Mouse (Mus musculus) left cerebral cortex, postnatal 10 days (tissue): ENCODE measurements around the gene Zfp46. TPM values are rescaled to one million over a fixed set of nuclear protein-coding genes. Genes with fewer than 3 reads are reported as not detected.

Experiments
- DNase-seq, 2 experiments: peaks; one replicate each; pipeline ENCODE4 v3.0.0; 2021 to 2022; ENCODE audit warnings: low spot score in 2 of 2, mixed read lengths in 1 of 2; ENCODE audit errors: extremely low spot score in 1 of 2
- intact Hi-C: fragments of 180-260 bp; cut with DNase I; formaldehyde crosslinking; loops from one replicate; pipeline ENCODE4 v1.15.1; 2025
- total RNA-seq, 2 experiments: library from RNA; stranded (reverse); gene quantifications; 2 replicates each; pipeline ENCODE4 v1.2.3; 2021

Gene Zfp46
- total RNA-seq, 2 experiments from 2014 or later: 115 to 116 TPM

- no peak for DNase-seq
- intact Hi-C loops: no loop called here
Measured at GRCm38 (mm10) chr4:136302462-136302861, 18.0 kb downstream of the Zfp46 start.

DNA sequence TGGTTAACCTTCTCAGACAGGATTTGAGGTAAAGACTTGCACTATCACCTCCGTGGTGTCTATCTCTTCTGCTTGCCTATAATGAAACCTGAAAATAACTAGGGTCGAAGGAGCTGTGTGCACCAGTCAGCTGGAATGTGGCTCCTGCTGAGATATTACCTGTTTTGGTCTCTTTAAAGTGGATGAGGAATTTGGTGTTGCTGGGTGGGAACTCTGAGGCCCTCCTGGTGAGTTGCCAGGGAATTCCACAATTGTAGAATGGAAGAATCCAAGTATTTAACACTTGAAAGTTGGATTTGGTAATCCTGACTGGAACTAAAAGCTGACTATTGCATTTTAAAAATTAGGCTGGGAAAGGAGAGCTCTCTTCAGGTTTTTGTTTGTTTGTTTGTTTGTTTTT, 19.7 kb downstream of the Zfp46 start:
- peak in 1 of 2 experiments; percentile 47 for DNase-seq
- intact Hi-C loops: no loop called here

DNA sequence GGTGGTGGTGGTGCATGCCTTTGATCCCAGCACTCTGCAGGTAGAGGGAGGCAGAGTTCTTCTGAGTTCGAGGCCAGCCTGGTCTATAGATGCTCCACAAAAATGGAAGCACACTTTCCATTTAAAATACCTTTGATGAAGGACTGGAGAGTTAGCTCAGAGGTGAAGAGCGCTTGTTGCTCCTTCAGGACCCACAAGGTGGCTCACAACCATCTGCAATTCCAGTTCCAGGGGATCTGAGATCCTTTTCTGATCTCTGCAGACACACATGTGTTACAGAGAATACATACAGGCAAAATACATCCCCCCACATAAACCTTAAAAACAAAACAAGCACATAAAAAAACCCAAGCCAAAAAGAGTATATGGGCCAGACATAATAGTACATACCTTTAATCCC, 23.9 kb downstream of the Zfp46 start:
- intact Hi-C loops: no loop called here
- no peak for DNase-seq

GRCm38 (mm10) chr4:136309780-136310179, 25.3 kb downstream of the Zfp46 start:
- DNase-seq: peak in 1 of 2 experiments; percentile 58
- intact Hi-C loops: loop anchor here (5.0 kb wide), 1 partner anchor 47 kb away; no protein-coding TSS in a partner anchor

DNA sequence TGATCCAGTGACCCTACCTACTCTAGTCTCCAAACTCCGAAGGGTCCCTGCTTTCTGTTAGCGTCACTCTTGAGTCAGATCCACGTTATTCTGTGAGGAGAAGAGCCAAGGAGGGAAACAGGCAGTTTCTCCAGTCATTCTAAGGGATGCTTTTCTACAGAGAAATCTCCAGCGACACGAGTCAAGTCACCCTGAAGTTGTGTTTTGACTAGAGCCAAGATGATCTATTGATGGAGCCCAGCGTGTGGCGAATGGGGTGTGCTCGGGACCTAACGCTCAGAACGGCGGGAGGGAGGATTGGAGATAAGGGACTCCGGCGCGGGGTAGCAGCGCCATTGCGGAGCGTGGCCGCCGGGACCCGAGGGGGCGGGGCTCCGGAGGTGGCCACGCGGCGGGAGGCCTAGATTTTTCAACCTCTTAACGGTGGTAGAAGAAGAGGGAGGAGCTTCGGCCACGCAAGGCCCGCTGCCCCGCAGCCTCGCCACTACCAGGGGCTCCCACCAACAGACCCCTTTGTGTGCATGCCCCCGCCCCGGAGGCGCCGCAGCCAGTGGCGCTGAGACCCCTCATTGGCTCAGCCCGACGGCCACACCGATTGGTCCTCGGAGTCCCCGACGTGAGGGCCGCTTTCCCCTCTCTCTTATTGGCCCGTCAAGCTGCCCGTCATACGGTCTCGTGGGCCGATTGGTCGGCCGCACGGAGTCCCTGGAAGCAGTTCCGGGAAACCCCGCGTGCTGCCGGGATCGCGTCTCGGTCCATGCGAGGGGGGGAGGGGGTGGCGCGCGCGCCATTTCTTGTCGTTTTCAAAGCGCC, 26.0 kb downstream of the Zfp46 start, which contains the start of gene Hnrnpr:
TSS of gene Hnrnpr (plus strand) at position 714 of the 813 bp plus-strand sequence.
- intact Hi-C loops: loop anchor here (5.0 kb wide), 1 partner anchor 48 kb away; no protein-coding TSS in a partner anchor

GRCm38 (mm10) chr4:136311042-136311999, 26.8 kb downstream of the Zfp46 start:
- intact Hi-C loops: loop anchor here (5.0 kb wide), 1 partner anchor 49 kb away; no protein-coding TSS in a partner anchor

More for the DNA sequence above, 26.0 kb downstream of the Zfp46 start, which contains the start of gene Hnrnpr:
- DNase-seq: peak; percentile 99 to 100

DNA sequence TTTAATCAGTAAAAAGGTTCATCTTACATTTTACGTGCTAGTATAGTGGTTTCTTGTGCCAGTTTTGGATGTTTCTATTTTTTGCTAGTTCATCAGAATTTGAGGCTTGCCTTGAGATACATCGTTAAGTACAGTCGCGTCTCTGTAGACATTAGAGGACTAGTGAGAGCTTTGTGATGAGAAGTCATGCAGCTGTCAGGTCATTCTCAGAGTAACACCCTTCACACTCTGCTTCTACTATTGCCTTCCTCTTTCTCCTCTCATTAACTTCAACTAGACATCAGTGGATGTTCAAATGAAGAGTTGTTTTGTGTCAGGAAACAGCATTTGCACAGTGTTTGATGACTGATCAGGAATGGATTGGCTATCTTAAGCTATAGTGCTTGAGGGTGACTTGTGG, 28.1 kb downstream of the Zfp46 start:
- DNase-seq: no peak
- intact Hi-C loops: loop anchor here (5.0 kb wide), 1 partner anchor 50 kb away; no protein-coding TSS in a partner anchor

More at GRCm38 (mm10) chr4:136311042-136311999, 26.8 kb downstream of the Zfp46 start:
- peak in 1 of 2 experiments; percentile 74 for DNase-seq

GRCm38 (mm10) chr4:136317667-136318066, 33.2 kb downstream of the Zfp46 start:
- intact Hi-C loops: no loop called here
- DNase-seq: no peak

DNA sequence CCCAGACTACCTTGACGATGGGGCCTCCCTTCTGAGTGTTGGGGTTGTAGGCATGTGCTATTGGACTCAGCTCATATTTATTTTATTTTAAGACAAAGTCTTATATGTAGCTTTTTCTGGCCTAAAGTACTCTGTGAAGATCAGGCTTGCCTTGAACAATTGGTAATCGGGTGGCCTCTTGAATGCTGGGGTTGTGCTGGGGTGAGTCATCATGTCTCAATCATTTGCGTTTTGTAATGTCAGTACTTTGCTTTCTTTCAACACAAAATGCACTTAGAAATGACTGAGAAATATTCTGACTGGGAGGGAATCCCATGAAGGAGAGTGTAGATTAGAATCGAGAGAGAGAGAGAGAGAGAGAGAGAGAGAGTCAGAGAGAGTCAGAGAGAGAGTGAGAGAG, 35.5 kb downstream of the Zfp46 start:
- intact Hi-C loops: no loop called here

GRCm38 (mm10) chr4:136324226-136324625, 39.7 kb downstream of the Zfp46 start:
- intact Hi-C loops: no loop called here
- DNase-seq: no peak

More for the DNA sequence above, 35.5 kb downstream of the Zfp46 start:
- DNase-seq: no peak

- intact Hi-C loops: no loop called here
- DNase-seq: no peak
Measured at GRCm38 (mm10) chr4:136327238-136327637, 42.8 kb downstream of the Zfp46 start.

DNA sequence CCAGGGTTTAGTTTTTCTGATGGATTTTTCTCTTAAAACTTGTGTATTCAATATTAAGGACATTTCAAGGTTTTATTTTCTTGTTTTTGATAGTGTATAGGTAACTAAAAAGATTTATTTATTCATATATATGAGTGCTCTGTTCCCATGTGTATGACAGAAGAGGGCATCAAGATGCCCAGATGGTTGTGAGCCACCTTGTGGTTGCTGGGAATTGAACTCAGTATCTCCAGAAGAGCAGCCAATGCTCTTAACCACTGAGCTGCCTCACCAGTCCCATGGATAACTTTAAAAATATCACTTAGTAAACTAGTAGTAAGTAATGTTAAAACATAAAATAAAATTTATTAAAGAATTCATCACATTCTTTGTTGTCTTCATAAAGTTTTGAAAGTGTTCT, 43.6 kb downstream of the Zfp46 start:
- intact Hi-C loops: no loop called here
- DNase-seq: no peak

DNA sequence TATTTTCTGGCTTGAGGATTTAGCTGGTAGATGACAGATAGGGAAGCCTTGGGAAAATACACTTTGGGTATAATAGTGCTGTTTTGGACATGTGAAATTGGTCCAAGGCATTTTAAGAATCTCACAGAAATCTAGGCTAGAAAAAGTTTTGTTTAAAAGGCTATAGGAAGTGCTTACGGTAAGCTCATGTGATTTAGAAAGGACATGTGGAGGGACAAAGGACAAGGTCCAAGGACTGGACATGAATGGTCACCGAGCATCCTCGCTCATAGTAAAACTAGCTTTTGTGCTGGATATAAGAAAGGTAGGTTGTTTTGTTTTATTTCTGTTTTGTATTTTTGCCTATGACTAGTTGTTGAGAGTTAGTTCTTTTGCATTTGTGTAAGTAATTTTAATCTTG, 47.2 kb downstream of the Zfp46 start:
- intact Hi-C loops: no loop called here
- no peak for DNase-seq

DNA sequence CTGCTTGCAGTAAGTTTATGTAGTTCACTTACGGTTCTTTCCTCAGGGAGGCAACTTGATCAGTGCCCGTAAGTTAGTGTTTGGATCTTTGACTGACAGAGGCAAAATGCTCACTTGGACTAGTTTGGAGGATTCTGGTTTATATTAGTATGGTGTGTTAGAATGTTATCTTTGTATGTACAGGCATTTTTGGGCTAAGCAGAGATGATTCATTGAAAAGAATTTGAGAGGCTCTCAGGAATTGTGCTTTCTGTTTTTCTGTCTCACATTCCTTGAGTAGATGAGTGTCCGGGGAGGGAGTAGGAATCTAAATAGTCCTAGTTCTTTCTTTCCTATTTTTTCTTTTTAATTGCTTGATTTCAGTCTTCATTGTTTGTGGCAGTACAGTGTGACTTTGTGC, 48.7 kb downstream of the Zfp46 start:
- intact Hi-C loops: no loop called here

DNA sequence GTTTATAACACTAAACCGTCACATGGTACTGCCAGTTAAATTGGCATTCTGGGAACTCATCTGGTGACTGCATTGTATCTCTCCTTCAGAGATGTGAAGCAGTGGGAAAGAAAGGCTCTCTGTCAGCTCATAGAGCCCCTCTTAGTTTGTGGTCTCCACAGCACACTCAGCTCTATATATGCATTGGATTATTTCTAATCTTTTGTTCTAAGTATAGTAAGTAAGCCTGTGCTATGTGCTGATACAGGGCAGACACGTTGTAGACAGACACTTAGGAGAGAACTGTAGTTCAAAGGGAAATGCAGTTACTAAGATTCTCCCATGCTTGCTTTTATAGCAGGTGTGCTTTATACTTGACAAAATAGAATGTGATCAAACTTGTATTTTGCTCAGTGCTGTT, 50.6 kb downstream of the Zfp46 start:
- intact Hi-C loops: no loop called here
- no peak for DNase-seq

More for the DNA sequence above, 48.7 kb downstream of the Zfp46 start:
- DNase-seq: no peak

DNA sequence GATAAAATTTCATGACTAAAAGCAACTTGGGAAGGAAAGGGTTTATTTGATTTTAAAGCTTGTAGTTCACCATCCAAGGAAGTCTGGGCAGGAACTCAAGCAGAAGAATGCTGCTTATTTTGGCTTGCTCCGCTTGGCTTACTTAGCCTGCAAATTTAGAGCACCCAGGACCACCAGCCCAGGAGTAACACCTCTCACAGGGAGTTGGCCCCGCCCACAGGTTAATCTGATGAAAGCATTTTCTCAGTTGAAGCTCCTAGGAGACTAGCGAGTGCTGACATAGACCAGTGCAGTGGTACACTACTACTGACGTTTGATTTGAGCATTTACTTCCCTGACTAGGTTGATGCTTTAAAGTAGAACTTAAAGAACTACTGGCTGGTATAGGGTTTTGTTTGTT, 52.6 kb downstream of the Zfp46 start:
- DNase-seq: peak in 1 of 2 experiments; percentile 40

More for the DNA sequence above, 52.6 kb downstream of the Zfp46 start:
- intact Hi-C loops: no loop called here
